Mouse (Mus musculus): Measurements from ENCODE around the gene Gpr132. TPM values are rescaled to one million over a fixed set of nuclear protein-coding genes. Genes with fewer than 3 reads are reported as not detected.
A peak's percentile ranks its signal among the peaks of the same experiment; 100 is the strongest.

The Gpr132 gene
- total RNA-seq, 2 experiments from 2014 or later, result 0.14 TPM; not detected in 1

- intact Hi-C loops (cut with DNase I), result loop anchor here (2.0 kb wide), 1 partner anchor 21 kb away; the partner anchor contains the start of gene Cdca4
- TF ChIP-seq CTCF (IDR thresholded peaks at IDR 0.05), result no peak
- no peak overlapping the region for H3K27ac ChIP-seq
- no peak overlapping the region for H3K4me3 ChIP-seq
- no peak for DNase-seq
Observed at GRCm38 (mm10) chr12:112807796-112808195, 60.2 kb downstream of the Gpr132 start.

- Histone ChIP-seq H3K4me3 (no peak overlapping the region), H3K27ac (no peak overlapping the region)
- intact Hi-C loops (cut with DNase I), result no loop called here
- no peak for DNase-seq
- TF ChIP-seq CTCF (IDR thresholded peaks at IDR 0.05), result no peak
Observed at GRCm38 (mm10) chr12:112806044-112806443, 62.0 kb downstream of the Gpr132 start.

- intact Hi-C loops (cut with DNase I), result no loop called here
- no peak for DNase-seq
- no peak for TF ChIP-seq CTCF (IDR thresholded peaks at IDR 0.05)
- Histone ChIP-seq H3K27ac (no peak overlapping the region), H3K4me3 (no peak overlapping the region)
Observed at GRCm38 (mm10) chr12:112804046-112804445, 64.0 kb downstream of the Gpr132 start.

- no peak for TF ChIP-seq CTCF (IDR thresholded peaks at IDR 0.05)
- Histone ChIP-seq H3K4me3 (no peak overlapping the region), H3K27ac (no peak overlapping the region)
- intact Hi-C loops (cut with DNase I), result no loop called here
- no peak for DNase-seq
Observed at GRCm38 (mm10) chr12:112802917-112803316, 65.1 kb downstream of the Gpr132 start.

GRCm38 (mm10) chr12:112801864-112802846 is 65.9 kb downstream of the Gpr132 start, which contains the start of gene Ahnak2:
Gene Ahnak2 (minus strand): TSS chr12:112802657.
- TF ChIP-seq CTCF (IDR thresholded peaks at IDR 0.05), result no peak
- H3K4me3 ChIP-seq, result peak within 1 kb of the TSS; percentile 72
- H3K27ac ChIP-seq, result no peak within 1 kb of the TSS
- intact Hi-C loops (cut with DNase I), result no loop called here
- peak; percentile 69 for DNase-seq

Other genes starting within 250 kb of the Gpr132 start
- gene Adssl1, start 248.2 kb downstream of the Gpr132 start, total RNA-seq (2021), result 1,000 to 10,000 TPM; 1,028 to 1,061 TPM
- 10 to 100 TPM; 18.6 to 25.3 TPM for gene Siva1, start 223.5 kb downstream of the Gpr132 start, total RNA-seq (2021)
- 10 to 100 TPM; 50.9 to 59.3 TPM for gene Akt1, start 193.3 kb downstream of the Gpr132 start, total RNA-seq (2021)
- gene Zbtb42, start 189.4 kb downstream of the Gpr132 start, total RNA-seq (2021), result under 1 TPM; 0.64 to 0.81 TPM
- 10 to 100 TPM in 1 of 2 experiments, 1 to 10 TPM in 1; 9.8 to 13.6 TPM for gene Cep170b, start 147.8 kb downstream of the Gpr132 start, total RNA-seq (2021)
- gene Pld4, start 107.6 kb downstream of the Gpr132 start, total RNA-seq (2021), result 1 to 10 TPM; 1.7 to 4.0 TPM
- 1 to 10 TPM; 5.0 to 8.5 TPM for gene Ahnak2, start 65.6 kb downstream of the Gpr132 start, total RNA-seq (2021)
- under 1 TPM; 0.20 to 0.36 TPM for gene Clba1, start 59.3 kb downstream of the Gpr132 start, total RNA-seq (2021)
- 1 to 10 TPM; 3.0 to 3.1 TPM for gene Cdca4, start 38.8 kb downstream of the Gpr132 start, total RNA-seq (2021)
- 10 to 100 TPM; 20.3 to 30.2 TPM for gene Jag2, start 61.5 kb upstream of the Gpr132 start, total RNA-seq (2021)
- gene Nudt14, start 73.9 kb upstream of the Gpr132 start, total RNA-seq (2021), result 1 to 10 TPM; 5.4 to 7.9 TPM
- gene Btbd6, start 108.3 kb upstream of the Gpr132 start, total RNA-seq (2021), result 10 to 100 TPM; 13.3 to 20.6 TPM
- 10 to 100 TPM; 20.8 to 21.5 TPM for gene Brf1, start 132.5 kb upstream of the Gpr132 start, total RNA-seq (2021)
- 10 to 100 TPM; 35.9 to 41.0 TPM for gene Pacs2, start 146.3 kb upstream of the Gpr132 start, total RNA-seq (2021)
- not detected for gene Tex22, start 206.3 kb upstream of the Gpr132 start, total RNA-seq (2021)
- 10 to 100 TPM; 36.2 to 41.5 TPM for gene Mta1, start 230.1 kb upstream of the Gpr132 start, total RNA-seq (2021)